Mouse (Mus musculus): ENCODE measurements at regions not wholly inside any gene's neighbourhood (a gene's known extent, or its start where the extent isn't known, plus 50 kb on each side); places are given as distances from the start of the nearest gene placed in this dataset.
A peak's percentile ranks its signal among the peaks of the same experiment; 100 is the strongest.

GRCm38 (mm10) chr15:68344652-68345051 lies 1843.9 kb upstream of the Lrrc6 start:
- H3K9me3 ChIP-seq (replicated peaks; ENCODE audit: insufficient read depth, low read length): no peaks in the 10 kb centered on the region
- H3K4me3 ChIP-seq (ENCODE audit: control insufficient read depth in 1 of 2, insufficient read depth in 1 of 2, low read depth in 2 of 2, low read length in 2 of 2): no peak overlapping the region
- DNase-seq (ENCODE audit: low read depth, low spot score): no peak
- H3K4me1 ChIP-seq (ENCODE audit: control insufficient read depth in 1 of 2, insufficient read depth in 2 of 2, low read length in 2 of 2): peaks cover 0 to 3% of the 10 kb centered on the region in 2 experiments; a peak in 1 of 4 replicates
- no peak for TF ChIP-seq MXI1 (IDR thresholded peaks at IDR 0.05; ENCODE audit: low read depth, low read length)
- TF ChIP-seq POLR2AphosphoS5 (IDR thresholded peaks at IDR 0.05; ENCODE audit: borderline replicate concordance, low read depth, low read length): no peak
- TF ChIP-seq HCFC1 (IDR thresholded peaks at IDR 0.05; ENCODE audit: low read depth, low read length): no peak
- peaks cover 10% of the 10 kb centered on the region in 2 experiments for H3K36me3 ChIP-seq (ENCODE audit: control insufficient read depth in 1 of 2, insufficient read depth in 2 of 2, low read length in 2 of 2)
- no peak overlapping the region for H3K9ac ChIP-seq (ENCODE audit: control insufficient read depth, low read depth, low read length, poor library complexity, severe bottlenecking)
- H3K27ac ChIP-seq (ENCODE audit: control insufficient read depth, low read depth, low read length): no peak overlapping the region
- H3K27me3 ChIP-seq (ENCODE audit: control insufficient read depth in 1 of 2, insufficient read depth in 2 of 2, low read length in 2 of 2): no peaks in the 10 kb centered on the region
- H3K79me2 ChIP-seq (ENCODE audit: control insufficient read depth, insufficient read depth, low read length, poor library complexity): peaks cover 9% of the 10 kb centered on the region

- Histone ChIP-seq H3K79me2 (ENCODE audit: control insufficient read depth, insufficient read depth, low read length, poor library complexity) (peaks cover 6% of the 10 kb centered on the region; the same call in 1 of the 2 replicates), H3K4me3 (ENCODE audit: control insufficient read depth in 1 of 2, insufficient read depth in 1 of 2, low read depth in 2 of 2, low read length in 2 of 2) (no peak overlapping the region), H3K4me1 (ENCODE audit: control insufficient read depth in 1 of 2, insufficient read depth in 2 of 2, low read length in 2 of 2) (peaks cover 0 to 3% of the 10 kb centered on the region in 2 experiments; a peak in 1 of 4 replicates), H3K9ac (ENCODE audit: control insufficient read depth, low read depth, low read length, poor library complexity, severe bottlenecking) (no peak overlapping the region), H3K27ac (ENCODE audit: control insufficient read depth, low read depth, low read length) (no peak overlapping the region), H3K9me3 (replicated peaks; ENCODE audit: insufficient read depth, low read length) (no peaks in the 10 kb centered on the region), H3K27me3 (ENCODE audit: control insufficient read depth in 1 of 2, insufficient read depth in 2 of 2, low read length in 2 of 2) (no peaks in the 10 kb centered on the region), H3K36me3 (ENCODE audit: control insufficient read depth in 1 of 2, insufficient read depth in 2 of 2, low read length in 2 of 2) (peaks cover 7 to 12% of the 10 kb centered on the region in 2 experiments)
- TF ChIP-seq NRF1 (IDR thresholded peaks at IDR 0.05; ENCODE audit: insufficient read depth, low read depth, low read length, poor library complexity, severe bottlenecking) (no peak), MAX (IDR thresholded peaks at IDR 0.05; ENCODE audit: low read length) (no peak), USF1 (IDR thresholded peaks at IDR 0.05; ENCODE audit: low read depth, low read length) (no peak), E2F4 (IDR thresholded peaks at IDR 0.05; ENCODE audit: borderline replicate concordance, low read depth, low read length) (no peak), CHD1 (IDR thresholded peaks at IDR 0.05; ENCODE audit: low read depth, low read length) (no peak), TCF12 (IDR thresholded peaks at IDR 0.05; ENCODE audit: low read depth, low read length) (no peak), HCFC1 (IDR thresholded peaks at IDR 0.05; ENCODE audit: low read depth, low read length) (no peak), EP300 (IDR thresholded peaks at IDR 0.05; ENCODE audit: low read depth in 1 of 2, low read length in 2 of 2) (no peak), MYC (IDR thresholded peaks at IDR 0.05; ENCODE audit: low read depth, low read length) (no peak), TBP (IDR thresholded peaks at IDR 0.05; ENCODE audit: low read depth, low read length) (no peak), RAD21 (IDR thresholded peaks at IDR 0.05; ENCODE audit: low read depth, low read length) (no peak), SIN3A (IDR thresholded peaks at IDR 0.05; ENCODE audit: low read length) (no peak), ZNF384 (IDR thresholded peaks at IDR 0.05; ENCODE audit: low read depth, low read length) (no peak), MXI1 (IDR thresholded peaks at IDR 0.05; ENCODE audit: low read depth, low read length) (no peak)
- DNase-seq (ENCODE audit: low read depth, low spot score): peak; percentile 34
Observed at GRCm38 (mm10) chr15:68342542-68342941, 1841.8 kb upstream of the Lrrc6 start.

Measured in MEL (cell line).